Mouse (Mus musculus): ENCODE measurements around the gene Taf6l.
A peak's percentile ranks its signal among the peaks of the same experiment; 100 is the strongest.
"Not testable (repeated sequence)": the region's sequence is repeated elsewhere in the genome, so short reads cannot be mapped to it uniquely, and the experiment has no call there.

The Taf6l gene

GRCm38 (mm10) chr19:8735389-8736159 lies 50.6 kb downstream of the Taf6l start, which contains the start of gene Wdr74:
TSS of gene Wdr74 (plus strand) at chr19:8735827.
- peaks cover 13% of the 10 kb centered on the region; the same call in 1 of the 2 replicates for H3K36me3 ChIP-seq (ENCODE audit: control insufficient read depth, insufficient read depth, low read length, poor library complexity, severe bottlenecking)
- DNase-seq (ENCODE audit: low read depth, low spot score), result peak; percentile 91
- no peaks in the 10 kb centered on the region for H3K27me3 ChIP-seq (ENCODE audit: control insufficient read depth, insufficient read depth, low read length, poor library complexity, severe bottlenecking)

- no peaks in the 10 kb centered on the region for H3K27me3 ChIP-seq (ENCODE audit: control insufficient read depth, insufficient read depth, low read length, poor library complexity, severe bottlenecking)
- no peak for DNase-seq (ENCODE audit: low read depth, low spot score)
Observed at GRCm38 (mm10) chr19:8734334-8734733, 51.9 kb downstream of the Taf6l start.

DNA sequence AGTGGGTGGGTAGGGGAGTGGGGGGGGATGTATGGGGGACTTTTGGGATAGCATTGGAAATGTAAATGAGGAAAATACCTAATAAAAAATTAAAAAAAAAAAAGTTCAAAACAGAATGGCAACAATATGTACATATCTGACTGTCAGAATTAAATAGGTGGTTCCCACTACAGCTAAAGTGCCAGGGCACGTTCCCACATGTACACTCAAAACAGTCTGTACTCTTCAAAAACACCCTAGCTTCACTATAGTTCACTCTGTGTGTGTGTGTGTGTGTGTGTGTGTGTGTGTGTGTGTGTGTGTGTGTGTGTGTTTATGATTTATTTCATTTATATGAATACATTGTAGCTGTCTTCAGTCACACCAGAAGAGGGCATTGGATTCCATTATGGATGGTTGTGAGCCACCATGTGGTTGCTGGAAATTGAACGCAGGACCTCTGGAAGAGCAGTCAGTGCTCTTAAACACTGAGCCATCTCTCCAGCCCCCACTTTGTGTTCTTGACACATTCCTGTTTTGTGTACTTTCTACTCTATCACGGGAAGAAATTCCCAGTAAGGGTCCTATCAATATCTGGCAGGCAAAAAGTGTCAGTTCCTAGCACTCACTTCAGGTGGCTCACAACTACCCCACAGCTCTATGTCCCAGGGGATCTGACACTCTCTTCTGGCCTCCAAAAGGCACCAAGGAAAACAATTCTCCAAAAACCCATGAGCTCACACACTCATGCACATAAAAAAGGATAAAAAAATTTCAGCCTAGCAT lies 57.7 kb downstream of the Taf6l start:
- not testable (repeated sequence) for H3K36me3 ChIP-seq (ENCODE audit: control insufficient read depth, insufficient read depth, low read length, poor library complexity, severe bottlenecking); DNase-seq (ENCODE audit: low read depth, low spot score); H3K27me3 ChIP-seq (ENCODE audit: control insufficient read depth, insufficient read depth, low read length, poor library complexity, severe bottlenecking)

More at GRCm38 (mm10) chr19:8734334-8734733, 51.9 kb downstream of the Taf6l start:
- peaks cover 4% of the 10 kb centered on the region; the same call in 1 of the 2 replicates for H3K36me3 ChIP-seq (ENCODE audit: control insufficient read depth, insufficient read depth, low read length, poor library complexity, severe bottlenecking)

- no peak for DNase-seq (ENCODE audit: low read depth, low spot score)
- H3K36me3 ChIP-seq (ENCODE audit: control insufficient read depth, insufficient read depth, low read length, poor library complexity, severe bottlenecking), result peaks cover 10% of the 10 kb centered on the region
- no peaks in the 10 kb centered on the region for H3K27me3 ChIP-seq (ENCODE audit: control insufficient read depth, insufficient read depth, low read length, poor library complexity, severe bottlenecking)
Observed at GRCm38 (mm10) chr19:8727495-8728114, 58.6 kb downstream of the Taf6l start.

DNA sequence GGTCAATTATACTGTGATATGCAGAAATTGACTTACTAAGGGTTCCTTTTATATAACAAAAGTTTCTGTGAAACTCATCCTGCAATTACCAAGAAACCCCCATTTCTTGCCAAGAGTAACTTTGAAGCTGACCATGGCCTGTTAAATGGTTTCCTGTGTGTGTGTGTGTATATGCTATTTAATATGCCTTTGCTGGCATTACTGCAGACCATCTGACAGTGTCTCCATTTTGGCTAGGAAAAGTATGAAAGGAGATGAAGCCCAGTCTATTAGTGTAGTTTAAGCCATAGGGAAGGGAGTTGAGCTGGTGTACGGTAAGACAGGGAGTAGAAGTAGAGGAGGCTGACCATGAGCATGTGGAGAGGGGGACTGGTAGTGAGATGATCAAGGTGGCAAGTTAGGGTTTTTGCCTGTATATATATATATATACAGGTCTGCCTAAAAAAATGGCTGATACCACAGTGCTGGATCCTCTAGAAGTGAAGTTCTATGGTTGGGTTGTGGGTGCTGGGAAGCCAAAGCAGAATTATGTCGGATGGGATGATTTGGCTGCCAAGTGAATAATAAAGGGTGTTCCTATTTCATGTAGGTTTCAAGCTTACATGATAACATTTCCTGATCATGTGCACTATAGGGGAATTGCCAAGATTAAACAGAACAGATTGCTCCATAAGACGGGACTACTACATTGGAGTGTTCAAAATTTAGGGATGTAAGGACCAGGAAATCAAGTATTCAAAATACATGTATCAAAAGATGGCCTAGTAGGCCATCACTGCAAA lies 59.4 kb downstream of the Taf6l start:
- DNase-seq (ENCODE audit: low read depth, low spot score), result no peak
- H3K36me3 ChIP-seq (ENCODE audit: control insufficient read depth, insufficient read depth, low read length, poor library complexity, severe bottlenecking), result peaks cover 10% of the 10 kb centered on the region
- no peaks in the 10 kb centered on the region for H3K27me3 ChIP-seq (ENCODE audit: control insufficient read depth, insufficient read depth, low read length, poor library complexity, severe bottlenecking)

GRCm38 (mm10) chr19:8725081-8725613 lies 61.1 kb downstream of the Taf6l start:
- peaks cover 10% of the 10 kb centered on the region for H3K36me3 ChIP-seq (ENCODE audit: control insufficient read depth, insufficient read depth, low read length, poor library complexity, severe bottlenecking)
- no peaks in the 10 kb centered on the region for H3K27me3 ChIP-seq (ENCODE audit: control insufficient read depth, insufficient read depth, low read length, poor library complexity, severe bottlenecking)
- no peak for DNase-seq (ENCODE audit: low read depth, low spot score)

Data from splenic B cell, adult 2 months (primary cell).